ENCODE assay signal across 8 mouse cellular contexts in the genomic region with DNA sequence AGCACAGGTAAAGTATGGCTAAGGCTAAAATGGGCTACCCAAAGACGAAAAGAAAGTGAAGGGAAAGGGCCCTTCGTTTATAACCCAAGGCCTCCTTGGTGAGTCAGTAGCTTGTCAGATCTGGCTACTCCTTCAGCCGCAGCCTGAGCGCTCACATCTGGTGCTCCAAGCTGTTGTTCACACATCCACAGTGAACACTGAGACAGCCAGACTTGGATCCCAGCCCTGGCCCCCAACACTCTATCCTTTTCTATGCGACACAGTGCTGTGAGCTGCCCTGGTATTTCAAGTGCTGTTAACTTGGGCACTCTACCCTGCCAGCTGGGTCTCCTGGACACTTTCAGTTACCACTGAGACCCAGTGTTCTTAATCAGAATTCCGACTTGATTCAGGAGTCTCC. TPM values are rescaled to one million over a fixed set of nuclear protein-coding genes. Genes with fewer than 3 reads are reported as not detected.
DNase-seq lines count a peak whose midpoint lies in the region; ATAC-seq and TF ChIP-seq lines count a peak whose summit lies in the region.
"Had no signal": no experiment of that assay in that cellular context is flagged by ENCODE, and none has a peak within 500 bp of the region (broad histone marks: within the 10 kb centered on the region; RNA-seq: fewer than 3 reads in every experiment).

No protein-coding gene starts in this region.

- no peak overlapping the region for H3K4me3 ChIP-seq in forebrain, embryonic 16.5 days (replicated peaks; ENCODE audit: low read length)
- no peak overlapping the region for H3K4me3 ChIP-seq in lung, postnatal 0 days (ENCODE audit: low read depth, low read length)
- H3K4me3 ChIP-seq: limb, embryonic 15.5 days had no signal

- peak; percentile 62 for DNase-seq in NIH3T3 (ENCODE audit: low read depth)
- peak; percentile 61 to 74 for DNase-seq in heart, postnatal 14 days
- DNase-seq in lung, postnatal 0 days (ENCODE audit: low spot score), result peak; percentile 81
- DNase-seq in cerebellum, adult 18-20 months, result no peak
- no peak for DNase-seq in yolk sac, embryonic 10.5 days (ENCODE audit: low spot score)
- DNase-seq in cerebellum, adult 9-11 months, result no peak

- H3K9ac ChIP-seq in forebrain, embryonic 16.5 days (replicated peaks; ENCODE audit: low read depth, low read length), result no peak overlapping the region
- H3K9ac ChIP-seq in lung, postnatal 0 days (replicated peaks; ENCODE audit: low read depth), result no peak overlapping the region
- H3K9ac ChIP-seq: limb, embryonic 15.5 days had no signal

- H3K36me3 ChIP-seq in forebrain, embryonic 16.5 days (ENCODE audit: control insufficient read depth, insufficient read depth), result no peaks in the 10 kb centered on the region
- no peaks in the 10 kb centered on the region for H3K36me3 ChIP-seq in lung, postnatal 0 days (ENCODE audit: insufficient read depth, low read length)
- H3K36me3 ChIP-seq: limb, embryonic 15.5 days had no signal

- H3K27ac ChIP-seq in forebrain, embryonic 16.5 days (ENCODE audit: low read length), result no peak overlapping the region
- H3K27ac ChIP-seq in lung, postnatal 0 days (ENCODE audit: low read length), result no peak overlapping the region; the same call in 1 of the 2 replicates
- H3K27ac ChIP-seq: limb, embryonic 15.5 days had no signal

- no peaks in the 10 kb centered on the region for H3K9me3 ChIP-seq in forebrain, embryonic 16.5 days (ENCODE audit: control insufficient read depth, low read length)
- H3K9me3 ChIP-seq in lung, postnatal 0 days (ENCODE audit: low read length), result no peaks in the 10 kb centered on the region
- H3K9me3 ChIP-seq: limb, embryonic 15.5 days had no signal

- peak; percentile 87 for ATAC-seq in forebrain, embryonic 16.5 days
- ATAC-seq in lung, postnatal 0 days, result peak; percentile 87

- 65% methylated on average over 6 of the region's 6 CpGs for WGBS in forebrain, embryonic 16.5 days
- 34% methylated on average over 6 of the region's 6 CpGs for WGBS in lung, postnatal 0 days

- peaks cover 17% of the 10 kb centered on the region for H3K4me1 ChIP-seq in forebrain, embryonic 16.5 days (replicated peaks; ENCODE audit: control insufficient read depth, insufficient read depth, low read length)
- peaks cover 15% of the 10 kb centered on the region; the same call in 1 of the 2 replicates for H3K4me1 ChIP-seq in lung, postnatal 0 days (ENCODE audit: insufficient read depth, low read depth, low read length)

- H3K27me3 ChIP-seq in forebrain, embryonic 16.5 days (replicated peaks; ENCODE audit: control insufficient read depth, insufficient read depth, low read length), result peaks cover 4% of the 10 kb centered on the region; the same call in 1 of the 2 replicates
- no peaks in the 10 kb centered on the region for H3K27me3 ChIP-seq in lung, postnatal 0 days (replicated peaks; ENCODE audit: insufficient read depth, low read length)

- no peak for TF ChIP-seq CTCF in lung, postnatal 0 days (IDR thresholded peaks at IDR 0.05)

- H3K4me2 ChIP-seq in forebrain, embryonic 16.5 days (ENCODE audit: low read length), result no peak overlapping the region
- H3K4me2 ChIP-seq in lung, postnatal 0 days (replicated peaks; ENCODE audit: low read depth, low read length), result 0 out of 2 replicates have a peak overlapping the region, but pooled peaks have one; percentile 6
- H3K4me2 ChIP-seq: limb, embryonic 15.5 days had no signal

- TF ChIP-seq EP300 in lung, postnatal 0 days (IDR thresholded peaks at IDR 0.05), result no peak

- intact Hi-C loops in heart, postnatal 14 days (cut with DNase I), result no loop called here

RNA-seq across cellular contexts. Expression of gene Gm11549, which starts 8.7 kb away (rescaled TPM):
- 0.39 TPM in 2 replicates for polyA plus RNA-seq in forebrain, embryonic 16.5 days (2015; fragmentation: Nextera tagmentation; extraction: Ambion mirVana)
- not detected for total RNA-seq in heart, postnatal 14 days (2021)
- polyA plus RNA-seq in lung, postnatal 0 days (2015; fragmentation: Nextera tagmentation; extraction: Ambion mirVana), result not detected in 2 replicates

RNA-seq across cellular contexts. Expression of gene Exosc9, which starts 22.1 kb away (rescaled TPM):
- 86.9 and 91.6 TPM in 2 replicates for polyA plus RNA-seq in forebrain, embryonic 16.5 days (2015; fragmentation: Nextera tagmentation; extraction: Ambion mirVana)
- total RNA-seq in heart, postnatal 14 days (2021), result 10 to 100 TPM; 19.6 to 21.5 TPM
- polyA plus RNA-seq in lung, postnatal 0 days (2015; fragmentation: Nextera tagmentation; extraction: Ambion mirVana), result 31.0 and 32.7 TPM in 2 replicates

RNA-seq across cellular contexts. Expression of gene Ccna2, which starts 41.6 kb away (rescaled TPM):
- polyA plus RNA-seq in forebrain, embryonic 16.5 days (2015; fragmentation: Nextera tagmentation; extraction: Ambion mirVana), result 75.6 and 94.1 TPM in 2 replicates
- 10 to 100 TPM in 1 of 2 experiments, 1 to 10 TPM in 1; 7.7 to 13.6 TPM for total RNA-seq in heart, postnatal 14 days (2021)
- polyA plus RNA-seq in lung, postnatal 0 days (2015; fragmentation: Nextera tagmentation; extraction: Ambion mirVana), result 7.3 and 9.8 TPM in 2 replicates

RNA-seq across cellular contexts. Expression of gene 1810062G17Rik, which starts 54.6 kb away (rescaled TPM):
- 0.27 TPM in 1 of 2 replicates, not detected in the other for polyA plus RNA-seq in forebrain, embryonic 16.5 days (2015; fragmentation: Nextera tagmentation; extraction: Ambion mirVana)
- total RNA-seq in heart, postnatal 14 days (2021), result under 1 TPM; 0.24 to 0.74 TPM
- polyA plus RNA-seq in lung, postnatal 0 days (2015; fragmentation: Nextera tagmentation; extraction: Ambion mirVana), result 6.9 and 8.0 TPM in 2 replicates

RNA-seq across cellular contexts. Expression of gene Anxa5, which starts 54.7 kb away (rescaled TPM):
- polyA plus RNA-seq in forebrain, embryonic 16.5 days (2015; fragmentation: Nextera tagmentation; extraction: Ambion mirVana), result 54.3 and 72.7 TPM in 2 replicates
- total RNA-seq in heart, postnatal 14 days (2021), result 100 to 1,000 TPM; 166 to 168 TPM
- polyA plus RNA-seq in lung, postnatal 0 days (2015; fragmentation: Nextera tagmentation; extraction: Ambion mirVana), result 449 and 491 TPM in 2 replicates

Comparison
In these comparisons a context has a peak if more than half of its experiments do, and no peak if none do; other contexts are left out.
1. DNase-seq: peak in NIH3T3 (single experiment), heart, postnatal 14 days (2 of 2) and lung, postnatal 0 days (single experiment); none in cerebellum, adult 18-20 months (0 of 2), yolk sac, embryonic 10.5 days (single experiment) and cerebellum, adult 9-11 months (single experiment).